Mouse (Mus musculus): ENCODE results near the gene Mmgt2. TPM values are rescaled to one million over a fixed set of nuclear protein-coding genes. Genes with fewer than 3 reads are reported as not detected.

The Mmgt2 gene
- 59.9 and 61.2 TPM in 2 replicates for polyA plus RNA-seq (2016; fragmentation: Nextera tagmentation; extraction: Ambion mirVana)

- peaks cover 47% of the 10 kb centered on the region for H3K4me1 ChIP-seq (replicated peaks)
- H3K4me2 ChIP-seq: peak within 1 kb of the TSS; percentile 92
- WGBS: 1% methylated on average over 33 of the region's 53 CpGs
- no peaks in the 10 kb centered on the region for H3K27me3 ChIP-seq
- peak within 1 kb of the TSS; percentile 80 for H3K4me3 ChIP-seq (replicated peaks)
- peak within 1 kb of the TSS; percentile 91 for H3K27ac ChIP-seq
- H3K36me3 ChIP-seq: peaks cover 30% of the 10 kb centered on the region
- peak within 1 kb of the TSS; percentile 85 for H3K9ac ChIP-seq (replicated peaks)
- no peaks in the 10 kb centered on the region for H3K9me3 ChIP-seq
- peak; percentile 85 for ATAC-seq (ENCODE audit: insufficient number of reproducible peaks, insufficient read depth, low FRiP score, low TSS enrichment, low read depth)
Observed at GRCm38 (mm10) chr11:62648591-62649391, at the start of gene Mmgt2. Mmgt2 (plus strand) TSS chr11:62648664.

DNA sequence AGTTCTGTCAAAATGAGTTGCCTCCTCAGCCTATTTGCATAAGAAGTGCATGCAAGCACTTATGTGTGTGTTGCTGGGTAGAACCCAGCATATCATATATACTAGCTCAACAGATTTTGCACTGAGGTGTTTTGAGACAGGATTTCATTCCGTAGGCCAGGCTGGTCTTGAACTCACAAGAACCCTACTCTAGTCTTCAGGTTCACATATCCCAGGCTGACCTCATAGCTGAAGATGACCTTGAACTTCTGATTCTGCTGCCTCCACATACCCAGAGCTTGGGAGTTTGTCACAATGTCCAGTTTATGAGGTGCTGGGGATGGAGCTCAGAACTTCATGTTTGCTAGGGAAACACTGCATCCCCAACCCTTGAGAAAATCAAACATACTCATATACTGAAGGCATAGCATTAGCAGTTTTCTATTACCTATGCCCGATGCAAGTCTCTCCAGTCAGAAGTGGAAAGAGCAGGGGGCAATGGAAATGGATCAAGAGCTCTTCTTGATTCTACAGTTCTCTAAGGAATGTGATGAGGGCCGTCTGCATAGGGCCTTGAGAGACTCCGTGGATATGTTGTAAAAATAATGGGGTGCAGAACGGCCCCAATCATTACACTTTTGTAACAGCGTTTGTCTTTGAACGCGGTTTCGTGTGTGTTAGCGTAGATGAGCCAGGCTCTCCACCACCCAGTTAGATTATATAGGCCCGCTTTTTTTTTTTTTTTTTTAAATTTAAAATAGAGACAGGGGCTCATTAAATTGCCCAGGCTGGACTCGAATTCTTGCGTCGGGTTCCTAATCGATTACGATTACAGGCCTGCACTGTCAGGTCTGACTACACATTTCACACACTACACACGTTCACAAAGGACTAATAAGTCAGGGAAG, 46.5 kb upstream of the Mmgt2 start:
- peak; percentile 5; the same call in 1 of the 2 replicates for ATAC-seq (ENCODE audit: insufficient number of reproducible peaks, insufficient read depth, low FRiP score, low TSS enrichment, low read depth)
- Histone ChIP-seq H3K27ac (peak overlapping the region; percentile 94), H3K4me3 (replicated peaks) (peak overlapping the region; percentile 85), H3K4me1 (replicated peaks) (peaks cover 29% of the 10 kb centered on the region), H3K27me3 (no peaks in the 10 kb centered on the region), H3K36me3 (peaks cover 33% of the 10 kb centered on the region), H3K4me2 (peak overlapping the region; percentile 82), H3K9me3 (no peaks in the 10 kb centered on the region), H3K9ac (replicated peaks) (peak overlapping the region; percentile 98)
- WGBS: 11% methylated on average over 17 of the region's 17 CpGs

GRCm38 (mm10) chr11:62602619-62603311, 45.7 kb upstream of the Mmgt2 start:
- WGBS: under 1% methylated on average over 58 of the region's 58 CpGs
- Histone ChIP-seq H3K27me3 (no peaks in the 10 kb centered on the region), H3K36me3 (peaks cover 41% of the 10 kb centered on the region), H3K9ac (replicated peaks) (peak overlapping the region; percentile 98), H3K4me2 (peak overlapping the region; percentile 82), H3K4me1 (replicated peaks) (peaks cover 29% of the 10 kb centered on the region), H3K4me3 (replicated peaks) (peak overlapping the region; percentile 85), H3K9me3 (no peaks in the 10 kb centered on the region), H3K27ac (peak overlapping the region; percentile 94)
- ATAC-seq (ENCODE audit: insufficient number of reproducible peaks, insufficient read depth, low FRiP score, low TSS enrichment, low read depth): peak; percentile 87

DNA sequence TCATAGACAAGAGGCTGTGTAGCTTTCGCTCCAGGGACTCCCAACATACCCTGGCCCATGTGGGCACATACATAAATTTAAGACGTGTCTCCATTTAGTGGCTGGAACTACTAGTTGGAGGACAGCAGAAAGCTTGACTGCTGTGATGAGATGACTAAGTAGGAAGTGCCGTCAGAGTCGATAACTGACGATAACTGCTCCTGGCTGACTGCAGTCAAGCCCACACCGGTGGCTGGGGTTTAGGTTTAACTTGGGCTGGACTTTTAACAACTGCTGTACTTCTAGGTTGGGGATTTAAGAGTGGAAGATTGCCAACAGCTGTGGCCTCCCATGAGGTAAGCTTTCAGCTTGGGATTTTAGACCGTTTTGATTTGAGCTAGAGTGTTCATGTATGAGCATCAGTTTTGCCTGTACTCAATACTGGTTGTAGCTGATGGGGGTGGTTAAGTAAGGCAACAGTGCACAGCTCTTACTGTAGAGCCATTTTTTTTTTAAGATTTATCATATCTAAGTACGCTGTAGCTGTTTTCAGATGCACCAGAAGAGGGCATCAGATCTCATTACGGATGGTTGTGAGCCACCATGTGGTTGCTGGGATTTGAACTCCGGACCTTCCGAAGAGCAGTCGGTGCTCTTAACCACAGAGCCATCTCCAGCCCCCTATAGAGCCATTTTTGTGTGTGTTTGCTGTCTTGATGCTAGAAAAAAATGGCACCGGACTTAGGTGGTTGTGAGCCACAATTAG, 45.0 kb upstream of the Mmgt2 start:
- H3K4me1 ChIP-seq (replicated peaks): peaks cover 24% of the 10 kb centered on the region
- peaks cover 48% of the 10 kb centered on the region for H3K36me3 ChIP-seq
- peak overlapping the region; percentile 82 for H3K4me2 ChIP-seq
- no peaks in the 10 kb centered on the region for H3K9me3 ChIP-seq
- peak; percentile 8; the same call in 1 of the 2 replicates for ATAC-seq (ENCODE audit: insufficient number of reproducible peaks, insufficient read depth, low FRiP score, low TSS enrichment, low read depth)
- WGBS: 0% methylated on average over 13 of the region's 13 CpGs
- peak overlapping the region; percentile 98 for H3K9ac ChIP-seq (replicated peaks)
- no peaks in the 10 kb centered on the region for H3K27me3 ChIP-seq
- H3K4me3 ChIP-seq (replicated peaks): peak overlapping the region; percentile 85
- peak overlapping the region; percentile 94 for H3K27ac ChIP-seq

DNA sequence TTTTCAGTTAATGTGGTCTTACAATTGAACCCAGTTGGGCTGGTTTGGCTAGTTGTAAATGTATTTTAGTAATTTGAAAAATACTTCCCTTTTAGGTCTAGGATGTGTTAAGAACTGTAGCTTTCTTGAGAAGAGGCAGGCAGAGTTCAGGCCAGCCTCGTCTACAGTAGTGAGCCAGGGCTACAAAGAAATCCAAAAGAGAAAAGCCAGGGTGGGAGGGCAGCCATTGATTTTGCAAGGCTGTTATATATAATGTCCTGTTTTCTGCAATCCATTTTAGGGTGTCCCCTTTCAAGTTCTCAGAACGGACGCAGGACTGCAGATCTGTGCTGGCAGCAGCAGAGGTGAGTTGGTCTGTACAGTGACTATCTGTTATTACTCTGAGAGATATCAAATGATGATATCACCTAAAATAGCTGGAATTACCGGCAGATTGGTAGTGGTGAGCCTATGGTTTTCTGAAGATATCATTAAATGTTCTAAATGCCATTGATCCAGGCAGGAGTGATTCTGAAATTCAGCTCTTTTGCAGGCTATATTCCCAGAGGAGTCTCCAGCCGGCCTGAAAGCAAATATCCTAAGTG, 44.2 kb upstream of the Mmgt2 start:
- peak overlapping the region; percentile 94 for H3K27ac ChIP-seq
- H3K4me1 ChIP-seq (replicated peaks): peaks cover 24% of the 10 kb centered on the region
- peak overlapping the region; percentile 82 for H3K4me2 ChIP-seq
- ATAC-seq (ENCODE audit: insufficient number of reproducible peaks, insufficient read depth, low FRiP score, low TSS enrichment, low read depth): no peak
- H3K27me3 ChIP-seq: no peaks in the 10 kb centered on the region
- H3K4me3 ChIP-seq (replicated peaks): peak overlapping the region; percentile 85
- peak overlapping the region; percentile 98 for H3K9ac ChIP-seq (replicated peaks)
- H3K36me3 ChIP-seq: peaks cover 55% of the 10 kb centered on the region
- H3K9me3 ChIP-seq: no peaks in the 10 kb centered on the region
- 18% methylated on average over 5 of the region's 5 CpGs for WGBS

- no peak for ATAC-seq (ENCODE audit: insufficient number of reproducible peaks, insufficient read depth, low FRiP score, low TSS enrichment, low read depth)
- Histone ChIP-seq H3K9ac (replicated peaks) (peak overlapping the region; percentile 98), H3K4me1 (replicated peaks) (peaks cover 24% of the 10 kb centered on the region), H3K36me3 (peaks cover 63% of the 10 kb centered on the region), H3K27me3 (no peaks in the 10 kb centered on the region), H3K27ac (peak overlapping the region; percentile 94), H3K4me2 (peak overlapping the region; percentile 82), H3K4me3 (replicated peaks) (peak overlapping the region; percentile 85), H3K9me3 (no peaks in the 10 kb centered on the region)
- WGBS: 21% methylated on average over 3 of the region's 3 CpGs
Observed at GRCm38 (mm10) chr11:62604886-62605618, 43.4 kb upstream of the Mmgt2 start.

DNA sequence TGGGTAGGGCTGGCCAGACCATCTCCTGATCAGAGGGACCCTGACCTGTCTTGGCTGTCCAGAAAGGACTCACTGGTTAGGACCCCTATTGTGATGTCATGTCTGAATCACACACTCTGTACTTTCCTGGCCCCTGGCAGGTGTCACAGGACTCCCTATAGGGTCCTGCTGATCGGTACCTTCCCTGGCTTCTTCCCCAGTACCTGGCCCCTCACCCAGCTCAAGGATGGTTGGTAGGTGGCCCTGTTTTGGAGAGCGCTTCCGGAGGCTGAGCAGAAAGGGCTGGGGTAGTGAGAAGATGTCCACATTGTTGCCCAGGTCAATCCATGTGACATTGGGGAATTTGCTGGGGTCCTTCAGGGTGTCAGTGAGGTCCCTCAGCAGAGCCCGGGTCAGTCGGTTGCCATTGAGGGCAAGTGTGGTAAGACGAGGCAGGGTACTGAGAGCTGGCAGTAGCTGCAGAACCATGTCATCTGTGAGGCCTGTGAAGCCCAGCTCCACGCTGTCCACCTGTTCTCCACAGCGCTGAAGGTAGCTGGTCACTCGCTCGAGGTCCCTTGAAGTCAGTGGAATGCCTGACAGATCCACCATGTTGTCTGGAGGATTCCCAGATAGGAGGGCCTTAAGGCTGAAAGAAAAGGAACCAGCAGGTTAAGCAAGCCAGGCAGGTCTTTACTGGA, 42.7 kb upstream of the Mmgt2 start:
- Histone ChIP-seq H3K4me2 (peak overlapping the region; percentile 82), H3K4me1 (replicated peaks) (peaks cover 24% of the 10 kb centered on the region), H3K4me3 (replicated peaks) (peak overlapping the region; percentile 85), H3K9me3 (no peaks in the 10 kb centered on the region), H3K9ac (replicated peaks) (peak overlapping the region; percentile 98; the same call in 1 of the 2 replicates), H3K36me3 (peaks cover 69% of the 10 kb centered on the region), H3K27ac (peak overlapping the region; percentile 94; the same call in 1 of the 2 replicates), H3K27me3 (no peaks in the 10 kb centered on the region)
- ATAC-seq (ENCODE audit: insufficient number of reproducible peaks, insufficient read depth, low FRiP score, low TSS enrichment, low read depth): no peak
- WGBS: 37% methylated on average over 10 of the region's 10 CpGs

DNA sequence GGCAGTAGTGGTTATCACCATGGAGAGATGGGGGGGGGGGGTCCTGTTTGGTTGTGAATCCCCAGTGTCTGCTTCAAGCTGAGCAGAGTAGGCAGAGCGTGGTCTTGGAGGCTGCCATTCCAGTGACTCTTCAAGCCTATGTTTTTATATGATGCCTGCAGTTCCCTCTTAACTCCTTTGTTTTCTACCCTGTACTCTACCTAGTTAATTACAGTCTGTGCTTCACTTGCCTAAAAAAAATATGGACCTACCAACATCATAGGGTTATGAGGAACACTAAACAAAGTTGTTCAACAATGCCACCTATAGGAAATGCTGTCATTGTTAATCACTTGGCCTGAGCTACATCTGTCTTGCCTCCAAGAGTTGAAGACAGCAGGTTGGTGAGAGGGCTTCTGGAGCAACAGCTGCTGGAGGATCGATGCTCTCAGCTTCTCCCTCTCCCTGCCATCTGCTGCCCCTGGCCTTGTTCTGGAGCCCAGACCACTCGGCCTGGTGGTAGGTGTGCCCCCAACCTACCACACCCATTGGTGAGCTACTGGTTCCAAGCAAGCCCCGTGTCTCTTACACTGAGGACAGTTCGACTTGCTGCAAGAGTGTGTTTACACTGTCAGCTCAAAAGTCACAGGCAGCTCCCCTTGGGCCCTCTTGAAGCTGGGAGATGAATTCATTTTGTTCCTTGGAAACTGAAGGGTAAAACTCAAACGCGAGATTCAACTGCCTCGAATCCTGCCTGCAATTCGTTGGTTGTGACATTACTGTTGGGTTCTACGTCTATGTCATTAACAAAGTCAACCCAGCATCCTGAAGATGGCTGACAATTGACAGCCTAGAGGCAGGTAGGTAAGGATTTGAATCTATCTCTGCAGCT, 41.9 kb upstream of the Mmgt2 start:
- Histone ChIP-seq H3K4me1 (replicated peaks) (peaks cover 24% of the 10 kb centered on the region), H3K4me3 (replicated peaks) (no peak overlapping the region), H3K36me3 (peaks cover 69% of the 10 kb centered on the region), H3K9ac (replicated peaks) (no peak overlapping the region), H3K27ac (peak overlapping the region; percentile 94; the same call in 1 of the 2 replicates), H3K4me2 (peak overlapping the region; percentile 82), H3K9me3 (no peaks in the 10 kb centered on the region), H3K27me3 (no peaks in the 10 kb centered on the region)
- 65% methylated on average over 10 of the region's 10 CpGs for WGBS
- ATAC-seq (ENCODE audit: insufficient number of reproducible peaks, insufficient read depth, low FRiP score, low TSS enrichment, low read depth): no peak

Data from limb, embryonic 12.5 days (tissue).